Mouse (Mus musculus): Measurements from ENCODE around the gene Aanat. TPM values are rescaled to one million over a fixed set of nuclear protein-coding genes. Genes with fewer than 3 reads are reported as not detected.

The Aanat gene
- polyA plus RNA-seq, 1 experiment from 2014 or later: not detected

- peak; percentile 49; the same call in 1 of the 2 replicates for ATAC-seq (ENCODE audit: low FRiP score, low TSS enrichment)
- H3K4me2 ChIP-seq (replicated peaks; ENCODE audit: low read depth, low read length): no peak overlapping the region
- WGBS: 50% methylated on average over 12 of the region's 12 CpGs
- no peak overlapping the region for H3K4me3 ChIP-seq (ENCODE audit: low read length)
- H3K27ac ChIP-seq (ENCODE audit: low read length): no peak overlapping the region
- H3K9ac ChIP-seq (replicated peaks; ENCODE audit: low read length): no peak overlapping the region
- H3K4me1 ChIP-seq (ENCODE audit: insufficient read depth, low read length): peaks cover 32% of the 10 kb centered on the region
- H3K9me3 ChIP-seq (ENCODE audit: low read length): no peaks in the 10 kb centered on the region
- no peaks in the 10 kb centered on the region for H3K27me3 ChIP-seq (ENCODE audit: insufficient read depth, low read length)
- H3K36me3 ChIP-seq (ENCODE audit: insufficient read depth, low read length): no peaks in the 10 kb centered on the region
Measured at GRCm38 (mm10) chr11:116572756-116573543, 13.3 kb upstream of the Aanat start.

- Histone ChIP-seq H3K4me1 (ENCODE audit: insufficient read depth, low read length) (peaks cover 32% of the 10 kb centered on the region), H3K27ac (ENCODE audit: low read length) (no peak overlapping the region), H3K36me3 (ENCODE audit: insufficient read depth, low read length) (no peaks in the 10 kb centered on the region), H3K9ac (replicated peaks; ENCODE audit: low read length) (no peak overlapping the region), H3K4me3 (ENCODE audit: low read length) (no peak overlapping the region), H3K9me3 (ENCODE audit: low read length) (no peaks in the 10 kb centered on the region), H3K27me3 (ENCODE audit: insufficient read depth, low read length) (no peaks in the 10 kb centered on the region), H3K4me2 (replicated peaks; ENCODE audit: low read depth, low read length) (no peak overlapping the region)
- 58% methylated on average over 6 of the region's 6 CpGs for WGBS
- ATAC-seq (ENCODE audit: low FRiP score, low TSS enrichment): no peak
Measured at GRCm38 (mm10) chr11:116574486-116574885, 11.7 kb upstream of the Aanat start.

GRCm38 (mm10) chr11:116574982-116575381, 11.2 kb upstream of the Aanat start:
- no peaks in the 10 kb centered on the region for H3K27me3 ChIP-seq (ENCODE audit: insufficient read depth, low read length)
- ATAC-seq (ENCODE audit: low FRiP score, low TSS enrichment): no peak
- H3K4me3 ChIP-seq (ENCODE audit: low read length): no peak overlapping the region
- no peaks in the 10 kb centered on the region for H3K36me3 ChIP-seq (ENCODE audit: insufficient read depth, low read length)
- no peak overlapping the region for H3K9ac ChIP-seq (replicated peaks; ENCODE audit: low read length)
- H3K27ac ChIP-seq (ENCODE audit: low read length): no peak overlapping the region
- 60% methylated on average over 6 of the region's 6 CpGs for WGBS
- no peak overlapping the region for H3K4me2 ChIP-seq (replicated peaks; ENCODE audit: low read depth, low read length)
- peaks cover 33% of the 10 kb centered on the region for H3K4me1 ChIP-seq (ENCODE audit: insufficient read depth, low read length)
- no peaks in the 10 kb centered on the region for H3K9me3 ChIP-seq (ENCODE audit: low read length)

- Histone ChIP-seq H3K9me3 (ENCODE audit: low read length) (no peaks in the 10 kb centered on the region), H3K36me3 (ENCODE audit: insufficient read depth, low read length) (no peaks in the 10 kb centered on the region), H3K4me3 (ENCODE audit: low read length) (no peak overlapping the region), H3K27ac (ENCODE audit: low read length) (no peak overlapping the region), H3K27me3 (ENCODE audit: insufficient read depth, low read length) (no peaks in the 10 kb centered on the region), H3K4me1 (ENCODE audit: insufficient read depth, low read length) (peaks cover 37% of the 10 kb centered on the region), H3K4me2 (replicated peaks; ENCODE audit: low read depth, low read length) (no peak overlapping the region), H3K9ac (replicated peaks; ENCODE audit: low read length) (no peak overlapping the region)
- 74% methylated on average over 2 of the region's 2 CpGs for WGBS
- no peak for ATAC-seq (ENCODE audit: low FRiP score, low TSS enrichment)
Measured at GRCm38 (mm10) chr11:116575396-116575795, 10.8 kb upstream of the Aanat start.

GRCm38 (mm10) chr11:116579280-116579679, 7.0 kb upstream of the Aanat start:
- 93% methylated on average over 3 of the region's 3 CpGs for WGBS
- Histone ChIP-seq H3K4me3 (ENCODE audit: low read length) (no peak overlapping the region), H3K4me1 (ENCODE audit: insufficient read depth, low read length) (peaks cover 17% of the 10 kb centered on the region), H3K4me2 (replicated peaks; ENCODE audit: low read depth, low read length) (no peak overlapping the region), H3K9me3 (ENCODE audit: low read length) (no peaks in the 10 kb centered on the region), H3K27me3 (ENCODE audit: insufficient read depth, low read length) (no peaks in the 10 kb centered on the region), H3K9ac (replicated peaks; ENCODE audit: low read length) (no peak overlapping the region), H3K27ac (ENCODE audit: low read length) (no peak overlapping the region), H3K36me3 (ENCODE audit: insufficient read depth, low read length) (no peaks in the 10 kb centered on the region)
- ATAC-seq (ENCODE audit: low FRiP score, low TSS enrichment): no peak

- peak overlapping the region; percentile 93 for H3K9ac ChIP-seq (replicated peaks; ENCODE audit: low read length)
- WGBS: 23% methylated on average over 10 of the region's 10 CpGs
- H3K4me2 ChIP-seq (replicated peaks; ENCODE audit: low read depth, low read length): peak overlapping the region; percentile 91
- no peak for ATAC-seq (ENCODE audit: low FRiP score, low TSS enrichment)
- H3K27ac ChIP-seq (ENCODE audit: low read length): no peak overlapping the region
- H3K4me3 ChIP-seq (ENCODE audit: low read length): peak overlapping the region; percentile 94
- H3K36me3 ChIP-seq (ENCODE audit: insufficient read depth, low read length): no peaks in the 10 kb centered on the region
- H3K27me3 ChIP-seq (ENCODE audit: insufficient read depth, low read length): no peaks in the 10 kb centered on the region
- no peaks in the 10 kb centered on the region for H3K9me3 ChIP-seq (ENCODE audit: low read length)
- H3K4me1 ChIP-seq (ENCODE audit: insufficient read depth, low read length): peaks cover 12% of the 10 kb centered on the region
Measured at GRCm38 (mm10) chr11:116580031-116580652, 6.1 kb upstream of the Aanat start.

- Histone ChIP-seq H3K27me3 (ENCODE audit: insufficient read depth, low read length) (no peaks in the 10 kb centered on the region), H3K4me2 (replicated peaks; ENCODE audit: low read depth, low read length) (peak overlapping the region; percentile 91), H3K9me3 (ENCODE audit: low read length) (no peaks in the 10 kb centered on the region), H3K36me3 (ENCODE audit: insufficient read depth, low read length) (no peaks in the 10 kb centered on the region), H3K9ac (replicated peaks; ENCODE audit: low read length) (peak overlapping the region; percentile 93), H3K4me3 (ENCODE audit: low read length) (peak overlapping the region; percentile 94), H3K4me1 (ENCODE audit: insufficient read depth, low read length) (peaks cover 12% of the 10 kb centered on the region), H3K27ac (ENCODE audit: low read length) (peak overlapping the region; percentile 72)
- under 1% methylated on average over 81 of the region's 91 CpGs for WGBS
- peak; percentile 83 for ATAC-seq (ENCODE audit: low FRiP score, low TSS enrichment)
Measured at GRCm38 (mm10) chr11:116580711-116581375, 5.4 kb upstream of the Aanat start.

GRCm38 (mm10) chr11:116581376-116581814, 4.8 kb upstream of the Aanat start, which contains the start of gene Ube2o:
Gene Ube2o (minus strand): TSS chr11:116581447.
- peak; percentile 88 for ATAC-seq (ENCODE audit: low FRiP score, low TSS enrichment)
- Histone ChIP-seq H3K9ac (replicated peaks; ENCODE audit: low read length) (peak within 1 kb of the TSS; percentile 93), H3K9me3 (ENCODE audit: low read length) (no peaks in the 10 kb centered on the region), H3K4me1 (ENCODE audit: insufficient read depth, low read length) (peaks cover 12% of the 10 kb centered on the region), H3K27ac (ENCODE audit: low read length) (peak within 1 kb of the TSS; percentile 72), H3K4me3 (ENCODE audit: low read length) (peak within 1 kb of the TSS; percentile 94), H3K4me2 (replicated peaks; ENCODE audit: low read depth, low read length) (peak within 1 kb of the TSS; percentile 91), H3K27me3 (ENCODE audit: insufficient read depth, low read length) (no peaks in the 10 kb centered on the region), H3K36me3 (ENCODE audit: insufficient read depth, low read length) (no peaks in the 10 kb centered on the region)
- WGBS: under 1% methylated on average over 33 of the region's 51 CpGs

GRCm38 (mm10) chr11:116585682-116586081, 550 bp upstream of the Aanat start:
- Histone ChIP-seq H3K4me1 (ENCODE audit: insufficient read depth, low read length) (peaks cover 6% of the 10 kb centered on the region; the same call in 1 of the 2 replicates), H3K27ac (ENCODE audit: low read length) (no peak overlapping the region), H3K36me3 (ENCODE audit: insufficient read depth, low read length) (no peaks in the 10 kb centered on the region), H3K27me3 (ENCODE audit: insufficient read depth, low read length) (peaks cover 12% of the 10 kb centered on the region), H3K4me2 (replicated peaks; ENCODE audit: low read depth, low read length) (no peak overlapping the region), H3K9me3 (ENCODE audit: low read length) (no peaks in the 10 kb centered on the region), H3K4me3 (ENCODE audit: low read length) (no peak overlapping the region), H3K9ac (replicated peaks; ENCODE audit: low read length) (no peak overlapping the region)
- ATAC-seq (ENCODE audit: low FRiP score, low TSS enrichment): no peak
- WGBS: 64% methylated on average over 6 of the region's 6 CpGs

Data from kidney, embryonic 16.5 days (tissue).